Mouse (Mus musculus) stomach, embryonic 16.5 days (tissue): ENCODE data around the gene Col15a1. TPM values are rescaled to one million over a fixed set of nuclear protein-coding genes. Genes with fewer than 3 reads are reported as not detected.

Source experiments
- ATAC-seq: fragments of 200-750 bp; cut with Nextera tagmentation; 2 replicates; pipeline ENCODE4 v1.8.0; 2017; ENCODE audit warnings: moderate number of reproducible peaks, moderate TSS enrichment; ENCODE audit not compliant: insufficient read depth, low FRiP score
- H3K27ac ChIP-seq: fragments of 300-500 bp; sonication (generic); 2 replicates; pipeline ENCODE4 v1.5.1; 2014; ENCODE audit warnings: low read length
- H3K27me3 ChIP-seq: fragments of 300-500 bp; sonication (generic); 2 replicates; pipeline ENCODE4 v1.6.1; 2014; ENCODE audit warnings: low read length, control low read depth, mixed read lengths; ENCODE audit not compliant: control insufficient read depth, insufficient read depth
- H3K36me3 ChIP-seq: fragments of 300-500 bp; sonication (generic); 2 replicates; pipeline ENCODE4 v1.6.1; 2014; ENCODE audit warnings: low read length; ENCODE audit not compliant: control insufficient read depth, insufficient read depth
- H3K4me1 ChIP-seq: fragments of 300-500 bp; sonication (generic); 2 replicates; pipeline ENCODE4 v1.6.1; 2014; ENCODE audit warnings: low read length, control low read depth, mixed read lengths; ENCODE audit not compliant: control insufficient read depth, insufficient read depth
- H3K4me2 ChIP-seq: fragments of 300-500 bp; sonication (generic); 2 replicates; pipeline ENCODE4 v1.6.1; 2014; ENCODE audit warnings: low read depth, low read length, mixed read lengths
- H3K4me3 ChIP-seq: fragments of 300-500 bp; sonication (generic); replicated peaks from 2 replicates; pipeline ENCODE4 v1.5.1; 2014; ENCODE audit warnings: mild to moderate bottlenecking, low read length
- H3K9ac ChIP-seq: fragments of 300-500 bp; sonication (generic); 2 replicates; pipeline ENCODE4 v1.6.1; 2014; ENCODE audit warnings: low read length
- H3K9me3 ChIP-seq: fragments of 300-500 bp; sonication (generic); replicated peaks from 2 replicates; pipeline ENCODE4 v1.6.1; 2016; ENCODE audit warnings: low read length, control low read depth; ENCODE audit not compliant: control insufficient read depth
- WGBS: fragments of 180-500 bp; shearing (Covaris S2); extraction: QIAGEN DNeasy Blood & Tissue Kit; methylation state at CpG from one replicate; pipeline ENCODE4 v1.1.7; 2014; 5-methylcytosine and 5-hydroxymethylcytosine counted together
- polyA plus RNA-seq: library from polyadenylated mRNA; unstranded; fragments of >200 nt; fragmentation: Nextera tagmentation; extraction: Ambion mirVana; gene quantifications from 2 replicates; pipeline ENCODE4 v1.2.1, GENCODE M21; 2015

The Col15a1 gene
- 34.0 and 38.3 TPM in 2 replicates for polyA plus RNA-seq

- H3K27ac ChIP-seq = peak within 1 kb of the TSS; percentile 24
- H3K27me3 ChIP-seq = peaks cover 34% of the 10 kb centered on the region
- WGBS = under 1% methylated on average over 25 of the region's 45 CpGs
- H3K4me1 ChIP-seq = peaks cover 24% of the 10 kb centered on the region
- H3K36me3 ChIP-seq = no peaks in the 10 kb centered on the region
- no peak for ATAC-seq
- H3K4me2 ChIP-seq = peak within 1 kb of the TSS; percentile 70
- H3K9ac ChIP-seq = peak within 1 kb of the TSS; percentile 77
- H3K9me3 ChIP-seq = no peaks in the 10 kb centered on the region
- H3K4me3 ChIP-seq = peak within 1 kb of the TSS; percentile 57
Measured at GRCm38 (mm10) chr4:47207969-47208420, at the start of gene Col15a1. Gene Col15a1, plus strand, starts transcription at chr4:47208161.

GRCm38 (mm10) chr4:47161103-47161755 is 46.7 kb upstream of the Col15a1 start:
- Histone ChIP-seq H3K9ac (no peak overlapping the region), H3K9me3 (0 out of 2 replicates have a peak, but pooled peaks cover 7% of the 10 kb centered on the region), H3K27ac (peak overlapping the region; percentile 18; the same call in 1 of the 2 replicates), H3K4me2 (no peak overlapping the region), H3K27me3 (no peaks in the 10 kb centered on the region), H3K36me3 (no peaks in the 10 kb centered on the region), H3K4me3 (no peak overlapping the region), H3K4me1 (peaks cover 3% of the 10 kb centered on the region)
- no peak for ATAC-seq
- WGBS = 9% methylated on average over 4 of the region's 4 CpGs

DNA sequence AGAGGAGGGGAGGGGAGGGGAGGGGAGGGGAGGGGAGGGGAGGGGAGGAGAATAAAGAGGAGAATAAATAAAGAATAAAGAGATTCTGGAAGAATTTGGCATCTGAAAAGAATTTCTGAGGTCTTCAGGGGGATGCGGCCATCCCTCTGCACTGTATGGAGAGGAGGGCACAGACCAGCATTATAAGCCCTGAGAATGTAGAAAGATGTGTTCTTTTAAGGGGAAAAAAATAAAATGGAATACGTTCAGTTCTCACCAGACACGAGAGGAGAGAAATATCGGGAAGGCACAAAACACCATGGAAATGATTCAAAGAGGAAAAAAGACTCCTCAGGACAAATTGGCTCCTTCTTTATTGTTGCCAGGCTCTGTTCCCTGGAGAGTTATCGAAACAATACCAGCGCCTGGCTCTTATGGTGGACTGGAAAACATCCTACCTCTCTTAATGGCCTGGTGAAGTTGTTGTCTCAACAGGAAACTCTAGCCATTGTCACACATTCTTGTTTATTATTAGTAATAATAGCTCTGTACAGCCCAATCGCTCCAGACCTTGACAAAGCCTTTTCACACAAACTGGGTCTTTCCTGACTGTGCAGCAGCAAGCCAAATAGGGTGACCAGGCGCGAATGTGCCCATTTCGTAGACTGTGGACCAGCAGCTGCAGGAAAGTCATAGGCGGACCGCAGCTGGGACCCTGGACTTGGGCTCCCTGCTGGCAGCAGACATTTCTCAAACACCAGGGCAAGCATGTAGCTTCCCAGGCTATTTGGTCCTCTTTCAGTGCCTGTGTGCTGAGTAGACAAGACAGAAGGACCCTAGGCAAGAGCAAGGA is 46.0 kb upstream of the Col15a1 start:
- H3K4me1 ChIP-seq = peaks cover 3% of the 10 kb centered on the region
- H3K4me3 ChIP-seq = no peak overlapping the region
- H3K4me2 ChIP-seq = no peak overlapping the region
- ATAC-seq = no peak
- WGBS = 73% methylated on average over 12 of the region's 12 CpGs
- H3K9ac ChIP-seq = no peak overlapping the region
- 0 out of 2 replicates have a peak, but pooled peaks cover 7% of the 10 kb centered on the region for H3K9me3 ChIP-seq
- H3K36me3 ChIP-seq = no peaks in the 10 kb centered on the region
- peak overlapping the region; percentile 41; the same call in 1 of the 2 replicates for H3K27ac ChIP-seq
- H3K27me3 ChIP-seq = no peaks in the 10 kb centered on the region

DNA sequence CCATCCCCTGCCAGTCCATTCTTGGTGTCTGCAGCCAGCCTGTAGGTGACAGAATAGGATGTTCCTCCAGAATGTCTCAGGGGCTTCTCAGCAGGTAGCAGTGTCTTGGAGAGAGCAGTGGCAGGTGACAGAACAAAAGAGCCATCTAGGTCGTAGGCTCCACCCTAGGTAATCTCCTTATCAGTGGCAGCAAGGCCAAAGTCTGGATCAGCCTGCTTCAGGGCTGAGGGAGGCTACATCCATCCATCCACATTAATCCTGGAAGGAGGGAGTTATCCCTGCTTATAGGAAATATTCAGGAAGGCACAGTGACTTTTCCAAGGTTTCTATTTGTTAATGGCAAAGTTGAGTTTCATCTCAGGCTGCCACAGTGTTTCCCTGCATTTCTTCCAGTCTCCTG is 35.6 kb upstream of the Col15a1 start:
- H3K27me3 ChIP-seq = no peaks in the 10 kb centered on the region
- H3K4me3 ChIP-seq = no peak overlapping the region
- WGBS = 30% methylated on average over 1 of the region's 1 CpGs
- no peak overlapping the region for H3K4me2 ChIP-seq
- H3K9me3 ChIP-seq = no peaks in the 10 kb centered on the region
- H3K9ac ChIP-seq = no peak overlapping the region
- no peaks in the 10 kb centered on the region for H3K36me3 ChIP-seq
- 0 out of 2 replicates have a peak, but pooled peaks cover 2% of the 10 kb centered on the region for H3K4me1 ChIP-seq
- no peak for ATAC-seq
- no peak overlapping the region for H3K27ac ChIP-seq

- H3K27ac ChIP-seq = no peak overlapping the region
- no peak overlapping the region for H3K4me3 ChIP-seq
- no peak overlapping the region for H3K4me2 ChIP-seq
- H3K9me3 ChIP-seq = no peaks in the 10 kb centered on the region
- peaks cover 11% of the 10 kb centered on the region; the same call in 1 of the 2 replicates for H3K4me1 ChIP-seq
- H3K27me3 ChIP-seq = no peaks in the 10 kb centered on the region
- 79% methylated on average over 8 of the region's 8 CpGs for WGBS
- no peaks in the 10 kb centered on the region for H3K36me3 ChIP-seq
- H3K9ac ChIP-seq = no peak overlapping the region
- ATAC-seq = no peak
Measured at GRCm38 (mm10) chr4:47177101-47177500, 30.9 kb upstream of the Col15a1 start.

- no peaks in the 10 kb centered on the region for H3K36me3 ChIP-seq
- peak; percentile 77; the same call in 1 of the 2 replicates for ATAC-seq
- no peak overlapping the region for H3K9ac ChIP-seq
- no peak overlapping the region for H3K4me3 ChIP-seq
- no peak overlapping the region for H3K4me2 ChIP-seq
- peaks cover 11% of the 10 kb centered on the region; the same call in 1 of the 2 replicates for H3K4me1 ChIP-seq
- H3K27me3 ChIP-seq = no peaks in the 10 kb centered on the region
- peak overlapping the region; percentile 76 for H3K27ac ChIP-seq
- H3K9me3 ChIP-seq = no peaks in the 10 kb centered on the region
- WGBS = 60% methylated on average over 8 of the region's 8 CpGs
Measured at GRCm38 (mm10) chr4:47178261-47178961, 29.6 kb upstream of the Col15a1 start.

DNA sequence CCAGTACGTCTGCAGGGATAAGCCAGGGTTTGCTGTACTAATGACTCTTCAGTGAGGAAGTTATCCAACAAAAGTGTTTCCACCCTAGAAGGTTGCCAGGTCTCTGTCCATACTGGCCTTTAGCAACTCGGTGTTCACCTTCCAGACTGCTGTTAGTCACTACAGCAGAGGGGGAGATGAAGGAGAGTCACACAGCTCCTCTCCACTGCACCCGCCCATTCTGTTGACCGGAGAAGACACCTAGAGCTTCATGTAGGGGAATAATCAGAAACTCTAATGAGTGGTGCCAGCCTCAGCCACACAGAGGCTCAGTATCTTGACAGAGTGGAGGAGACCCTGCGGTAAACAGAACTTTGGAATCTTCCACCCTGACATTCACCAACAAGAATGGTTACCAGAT is 28.4 kb upstream of the Col15a1 start:
- Histone ChIP-seq H3K9me3 (no peaks in the 10 kb centered on the region), H3K27ac (peak overlapping the region; percentile 76; the same call in 1 of the 2 replicates), H3K4me2 (no peak overlapping the region), H3K9ac (no peak overlapping the region), H3K27me3 (no peaks in the 10 kb centered on the region), H3K4me3 (no peak overlapping the region), H3K36me3 (no peaks in the 10 kb centered on the region), H3K4me1 (peaks cover 11% of the 10 kb centered on the region; the same call in 1 of the 2 replicates)
- WGBS = 74% methylated on average over 5 of the region's 5 CpGs
- ATAC-seq = no peak

DNA sequence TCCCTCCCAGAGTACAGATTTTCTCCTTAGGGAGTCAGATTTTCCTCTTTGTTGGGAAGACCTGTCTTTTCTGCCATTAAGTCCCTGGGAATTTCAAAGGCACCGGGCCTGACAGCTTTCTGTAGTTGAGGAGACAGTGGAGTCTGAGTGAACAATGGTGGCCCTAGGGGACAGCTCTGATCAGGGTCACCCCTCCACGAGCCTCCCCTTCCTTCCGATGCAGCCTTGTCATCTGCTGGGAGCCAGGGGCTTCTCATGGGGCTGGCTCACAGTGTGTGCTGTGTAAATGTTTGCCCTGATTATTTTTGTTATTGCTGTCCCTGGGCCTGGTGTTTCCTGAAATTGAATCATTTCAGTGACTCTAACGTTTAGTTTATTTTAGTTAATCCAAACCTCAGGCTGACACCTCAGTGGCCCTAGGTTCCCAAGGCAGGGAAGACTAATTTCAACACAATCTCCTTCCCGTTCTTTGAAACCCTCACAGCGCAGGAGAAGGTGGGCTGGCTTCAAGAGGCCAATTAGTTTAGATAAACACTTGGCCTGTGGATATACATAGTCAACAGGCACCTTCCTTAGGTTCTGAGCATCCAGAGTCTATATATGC is 23.8 kb upstream of the Col15a1 start:
- no peak overlapping the region for H3K4me2 ChIP-seq
- no peaks in the 10 kb centered on the region for H3K9me3 ChIP-seq
- 0 out of 2 replicates have a peak overlapping the region, but pooled peaks have one; percentile 3 for H3K27ac ChIP-seq
- peaks cover 3% of the 10 kb centered on the region; the same call in 1 of the 2 replicates for H3K4me1 ChIP-seq
- no peak; the same call in 1 of the 2 replicates for ATAC-seq
- WGBS = 35% methylated on average over 6 of the region's 6 CpGs
- no peaks in the 10 kb centered on the region for H3K36me3 ChIP-seq
- no peak overlapping the region for H3K9ac ChIP-seq
- no peaks in the 10 kb centered on the region for H3K27me3 ChIP-seq
- no peak overlapping the region for H3K4me3 ChIP-seq
